Mouse (Mus musculus): ENCODE measurements around the gene Areg.

Areg gene

DNA sequence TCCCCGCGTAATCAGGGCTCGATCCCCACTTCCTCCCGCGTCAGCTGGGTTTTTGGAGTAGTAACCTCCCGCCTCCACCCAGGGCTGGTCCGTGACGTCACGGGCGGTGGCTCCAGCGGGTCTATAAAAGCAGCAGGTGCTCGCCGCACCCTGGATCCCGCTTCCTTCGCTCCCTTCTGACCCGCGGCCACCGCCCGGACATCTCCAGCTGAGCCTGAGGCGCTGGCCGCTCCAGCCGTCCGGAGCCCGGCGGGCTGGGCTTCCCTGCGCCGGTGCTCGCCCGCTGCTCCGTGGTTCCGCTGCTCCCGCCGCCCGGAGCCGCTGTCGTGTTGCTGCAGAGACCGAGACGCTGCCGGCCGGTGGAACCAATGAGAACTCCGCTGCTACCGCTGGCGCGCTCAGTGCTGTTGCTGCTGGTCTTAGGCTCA lies at the start of gene Areg:
Areg (plus strand) TSS at position 154 of the 428 bp plus-strand sequence.
- no peak for DNase-seq (ENCODE audit: low read depth in 2 of 2, low spot score in 2 of 2)

DNA sequence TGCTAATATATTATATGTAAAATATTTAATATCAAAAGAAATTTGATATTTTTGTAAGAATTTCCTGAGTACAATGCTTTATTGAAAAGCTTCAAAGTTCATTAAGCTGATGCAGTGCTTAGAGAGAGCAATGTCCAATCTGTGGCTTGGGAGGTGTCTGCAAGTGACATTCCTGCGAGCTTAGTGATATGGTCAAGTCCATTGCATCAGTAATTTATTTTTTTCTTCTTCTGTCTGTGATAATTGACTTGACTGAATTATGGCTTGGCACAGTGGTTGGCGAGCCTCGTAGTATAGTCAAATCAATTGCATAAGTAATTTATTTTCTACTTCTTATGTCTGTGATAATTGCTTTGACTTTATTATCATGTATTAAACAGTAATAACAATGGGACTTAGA lies 49.1 kb upstream of the Areg start:
- DNase-seq (ENCODE audit: low read depth in 2 of 2, low spot score in 2 of 2), result no peak

DNA sequence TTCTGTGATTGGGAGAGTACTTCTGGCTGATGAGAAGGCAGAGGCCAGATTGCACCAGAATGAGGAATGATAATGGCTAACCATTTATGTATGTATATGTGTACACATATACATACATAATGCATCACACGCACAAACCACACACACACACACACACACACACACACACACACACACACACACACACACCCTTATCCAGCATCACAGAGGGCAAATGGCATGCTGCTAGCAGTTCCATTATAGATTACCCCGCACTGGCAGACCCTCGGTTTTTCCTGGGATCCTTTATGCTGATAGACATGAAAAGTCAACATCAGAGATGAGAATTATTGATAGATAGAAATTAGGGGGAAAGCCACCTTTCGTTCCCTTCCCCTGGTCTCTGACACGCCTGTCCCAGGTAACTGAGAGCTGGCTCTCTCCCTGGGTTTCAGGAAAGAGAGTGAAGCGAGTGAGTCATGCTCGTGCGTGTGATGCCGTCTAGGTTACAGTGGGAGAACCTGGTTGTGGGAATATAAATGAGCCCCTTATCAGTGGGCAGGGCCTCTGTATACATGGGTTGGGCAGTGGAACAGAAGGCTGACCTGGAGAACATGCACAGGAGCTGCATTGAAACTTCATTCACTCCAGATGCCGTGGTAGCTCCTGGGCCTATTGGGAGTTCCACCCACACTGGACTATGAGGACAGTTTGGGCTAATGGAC lies 41.3 kb upstream of the Areg start:
- DNase-seq (ENCODE audit: low read depth in 2 of 2, low spot score in 2 of 2), result no peak

DNA sequence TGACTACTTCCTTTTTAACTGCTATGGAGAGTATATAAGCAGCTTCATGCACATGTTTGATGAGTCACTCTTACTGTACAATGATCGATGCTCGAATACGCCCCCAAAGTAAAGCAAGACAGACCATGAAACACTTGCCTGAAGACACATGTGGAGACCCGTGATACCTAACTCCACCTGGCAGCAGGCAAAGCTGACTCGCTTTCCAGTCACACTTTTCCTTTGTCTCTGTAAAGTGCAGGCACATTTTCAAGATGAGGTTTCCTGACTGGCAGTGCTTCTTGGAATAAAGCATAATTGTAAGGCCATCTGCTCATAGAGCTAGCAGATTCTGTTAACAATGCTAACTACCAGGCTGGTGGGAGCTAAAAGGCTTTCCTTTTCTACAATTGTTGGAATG lies 37.7 kb upstream of the Areg start:
- DNase-seq (ENCODE audit: low read depth in 2 of 2, low spot score in 2 of 2), result no peak

DNA sequence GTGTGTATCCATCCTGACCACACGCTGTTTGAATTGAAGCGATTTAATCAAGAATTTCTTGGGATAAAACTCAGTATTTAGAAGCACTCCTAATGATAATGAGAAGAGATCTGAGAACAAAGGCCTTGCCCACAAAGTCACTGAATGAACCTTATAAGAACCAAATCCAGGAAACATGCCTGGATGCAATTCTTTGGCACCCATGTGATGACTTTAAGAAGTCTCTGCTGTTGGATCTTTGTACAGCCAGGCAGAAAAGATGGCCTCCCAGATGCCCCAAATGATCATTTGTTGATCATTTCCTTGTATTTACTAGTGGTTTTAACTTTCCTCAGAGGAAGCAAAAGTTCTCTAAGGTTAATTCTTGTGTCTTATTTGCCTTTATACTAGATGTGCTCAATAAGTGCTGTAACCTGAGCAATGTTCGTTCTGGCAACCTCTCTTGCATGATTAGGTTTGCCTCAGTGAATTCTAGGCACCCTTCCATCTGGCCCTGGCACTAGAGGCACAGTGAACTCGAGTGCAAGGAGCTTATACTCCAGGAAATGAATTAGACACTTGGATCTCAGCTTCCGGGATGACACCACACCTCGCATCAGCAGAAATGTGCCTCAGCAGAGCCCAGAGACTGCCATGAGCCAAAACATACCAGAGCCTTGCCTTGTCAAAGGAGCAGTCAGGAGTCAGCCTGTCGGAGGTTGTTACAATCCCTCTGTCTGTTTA lies 35.3 kb upstream of the Areg start:
- DNase-seq (ENCODE audit: low read depth in 2 of 2, low spot score in 2 of 2), result no peak

DNA sequence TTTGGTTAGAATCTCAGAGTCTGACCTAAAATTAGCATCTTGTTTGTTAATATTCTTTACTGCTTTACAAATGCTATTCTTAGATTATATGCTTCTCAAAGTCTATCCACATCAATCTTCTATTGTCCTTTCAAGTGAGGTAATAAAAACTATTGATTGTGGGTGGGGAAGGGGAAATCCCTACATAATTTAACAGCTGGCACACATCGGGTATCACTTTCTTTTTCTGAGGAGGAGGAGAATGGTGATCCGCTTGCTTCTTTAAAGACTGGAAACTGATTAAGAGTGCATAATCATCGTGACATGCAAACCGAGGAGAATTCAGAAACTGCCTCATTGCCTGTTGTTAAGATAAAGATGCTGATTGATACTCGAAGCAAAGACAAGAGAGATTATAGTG lies 33.2 kb upstream of the Areg start:
- no peak for DNase-seq (ENCODE audit: low read depth in 2 of 2, low spot score in 2 of 2)

DNA sequence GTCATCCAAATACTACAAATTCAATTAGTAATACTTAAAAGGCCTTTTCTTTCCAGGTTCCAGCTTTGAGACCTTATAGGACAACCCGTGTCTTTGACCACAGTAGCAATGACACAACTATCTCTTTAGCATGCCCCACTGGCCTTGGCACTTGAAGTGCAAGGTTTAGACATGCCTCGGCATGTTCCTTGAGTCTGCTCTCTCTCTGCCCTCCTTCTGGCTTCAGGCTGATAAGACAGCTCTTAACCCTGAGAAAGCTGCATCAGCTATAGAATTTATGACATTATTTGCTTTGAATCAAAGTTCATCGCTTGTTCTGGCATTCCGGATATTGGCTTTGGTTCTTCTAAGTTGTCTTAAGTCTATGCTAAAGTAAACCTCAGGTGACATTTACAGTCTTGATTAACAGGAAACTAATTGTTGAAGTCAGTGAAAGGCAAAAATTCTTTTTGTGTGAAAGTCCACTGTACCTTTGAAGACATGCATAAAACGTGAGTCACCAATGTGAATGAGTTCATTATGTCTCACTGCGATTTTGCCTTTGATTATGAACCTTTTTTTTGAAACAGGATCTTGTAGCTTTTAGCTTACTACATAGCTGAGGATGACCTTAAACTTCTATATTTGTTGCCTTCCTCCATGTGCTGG lies 29.3 kb upstream of the Areg start:
- DNase-seq (ENCODE audit: low read depth in 2 of 2, low spot score in 2 of 2), result no peak

DNA sequence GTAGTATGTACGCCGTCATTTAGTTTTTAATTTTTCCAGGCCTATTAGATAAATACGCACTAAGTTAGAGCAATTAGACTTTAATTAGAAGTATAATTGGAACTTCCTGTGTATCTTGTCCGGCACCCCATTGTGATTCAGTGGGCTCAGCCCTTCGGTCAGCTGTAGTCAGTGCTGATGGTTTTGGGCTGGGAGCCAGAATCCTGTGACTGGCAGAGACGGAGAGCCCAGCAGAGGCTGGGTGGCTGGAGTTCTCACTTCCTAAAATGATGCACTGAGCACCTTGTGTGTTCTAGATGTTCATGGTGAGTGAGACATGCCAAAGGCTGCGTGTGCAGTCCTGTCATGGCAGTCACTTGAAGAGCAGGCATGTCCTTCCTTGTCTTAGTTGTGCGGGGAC lies 28.4 kb upstream of the Areg start:
- DNase-seq (ENCODE audit: low read depth in 2 of 2, low spot score in 2 of 2), result no peak

DNA sequence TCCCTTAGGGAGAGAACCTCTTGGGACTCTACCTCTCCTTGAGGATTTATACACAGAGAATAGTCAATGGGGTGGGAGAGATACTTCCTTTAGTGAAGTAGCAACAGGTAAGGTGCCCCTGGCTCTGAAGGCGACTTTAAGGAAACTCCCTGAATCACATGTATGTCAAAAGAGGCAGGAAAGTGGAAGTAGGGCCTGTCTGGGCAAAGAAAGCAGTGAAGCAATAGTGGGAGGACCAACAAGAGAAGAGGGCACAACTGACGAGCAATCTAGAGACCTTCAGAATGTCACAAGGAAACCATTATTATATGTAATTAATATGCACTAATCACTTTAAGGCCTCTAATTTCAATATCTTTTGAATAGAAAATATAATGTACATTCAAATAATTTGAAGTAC lies 25.4 kb upstream of the Areg start:
- no peak for DNase-seq (ENCODE audit: low read depth in 2 of 2, low spot score in 2 of 2)

DNA sequence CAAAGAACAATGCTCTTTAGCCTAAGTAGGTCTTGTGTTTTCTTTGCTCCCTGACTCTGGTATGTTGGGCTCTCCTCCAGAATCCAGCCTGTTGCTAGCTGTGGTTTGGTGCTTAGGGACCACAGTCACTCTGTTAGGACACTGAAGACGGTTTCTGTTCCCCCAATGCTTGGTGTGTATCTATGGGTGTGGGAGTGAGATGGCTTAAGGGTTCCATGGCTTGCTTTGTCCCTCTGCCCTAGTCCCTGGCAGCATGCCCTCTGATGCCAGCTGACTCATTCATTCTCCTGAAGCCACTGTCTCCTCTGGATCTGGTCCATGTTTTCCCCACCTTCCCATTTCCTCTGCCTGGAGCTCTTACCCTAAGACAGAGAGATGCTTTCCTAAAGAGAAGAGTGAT lies 24.8 kb upstream of the Areg start:
- DNase-seq (ENCODE audit: low read depth in 2 of 2, low spot score in 2 of 2), result no peak

DNA sequence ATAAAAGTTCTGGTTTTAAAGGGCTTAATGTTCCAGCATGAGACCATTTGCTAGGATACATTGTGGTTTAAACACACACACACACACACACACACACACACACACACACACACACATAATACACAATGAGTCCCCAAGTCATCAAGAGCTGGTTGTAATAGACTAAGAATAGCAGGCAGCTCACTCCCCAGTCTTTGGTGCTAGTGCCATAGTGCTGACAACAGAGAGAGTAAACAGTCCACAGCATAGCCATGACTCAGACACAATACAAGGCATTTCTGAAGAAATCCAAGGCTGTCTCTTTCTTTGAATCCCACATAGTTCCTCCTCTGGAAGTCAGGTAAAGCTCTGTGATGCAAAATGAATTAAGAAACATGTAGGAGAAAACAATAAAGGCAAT lies 20.8 kb upstream of the Areg start:
- DNase-seq (ENCODE audit: low read depth in 2 of 2, low spot score in 2 of 2), result no peak

DNA sequence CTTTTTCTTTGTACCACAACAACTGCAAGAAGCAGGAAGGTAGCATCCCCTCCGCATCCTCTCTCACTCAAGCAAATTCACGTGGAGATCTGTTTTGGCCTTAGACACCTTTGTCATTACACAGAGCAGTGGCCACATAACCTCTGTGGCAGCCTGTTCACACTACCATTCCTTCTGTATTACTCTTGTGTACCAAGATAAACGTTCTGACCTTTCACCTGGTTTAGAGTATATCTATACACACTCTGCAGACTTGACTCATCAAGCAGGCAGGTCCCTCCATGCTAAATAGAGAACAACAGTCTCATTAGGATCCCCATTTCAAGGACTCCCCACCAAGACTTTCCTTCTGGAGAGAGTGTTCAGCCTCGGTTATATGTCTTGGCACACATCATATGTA lies 16.0 kb upstream of the Areg start:
- DNase-seq (ENCODE audit: low read depth in 2 of 2, low spot score in 2 of 2), result no peak

DNA sequence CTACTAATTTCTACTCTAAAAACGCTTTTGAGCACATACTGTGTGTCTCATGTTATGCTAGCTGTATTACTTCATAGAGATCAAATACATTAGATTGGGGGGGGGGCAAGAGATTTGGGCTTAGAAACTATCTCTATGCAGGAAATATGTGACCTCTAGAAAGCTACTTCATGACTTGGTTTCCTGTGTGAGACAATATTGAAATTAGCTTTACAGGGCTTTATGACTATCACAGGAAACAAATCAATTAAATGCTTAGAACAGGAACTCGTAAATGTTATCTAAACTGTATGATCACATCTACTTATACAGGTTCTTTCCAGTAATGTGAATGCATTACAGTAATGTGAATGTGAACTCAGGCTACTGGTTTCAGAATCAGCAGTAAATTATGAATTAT lies 15.3 kb upstream of the Areg start:
- DNase-seq (ENCODE audit: low read depth in 2 of 2, low spot score in 2 of 2), result no peak

DNA sequence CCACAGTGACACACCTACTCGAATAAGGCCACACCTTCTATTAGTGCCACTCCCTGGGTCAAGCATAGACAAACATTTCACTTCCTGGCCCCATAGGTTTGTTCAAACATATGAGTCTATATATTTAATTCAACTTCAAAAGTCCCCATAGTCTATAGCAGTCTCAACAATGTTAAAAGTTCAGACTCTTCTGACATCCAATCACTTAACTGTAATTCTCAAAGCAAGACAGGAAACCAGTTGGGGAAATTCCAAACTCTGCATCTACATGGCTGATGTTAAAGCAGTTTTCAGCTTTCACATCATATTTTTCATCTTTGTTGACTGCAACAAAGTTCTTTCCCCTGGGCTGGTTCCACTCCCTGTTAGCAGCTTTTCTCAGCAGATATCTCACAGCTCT lies 12.8 kb upstream of the Areg start:
- DNase-seq (ENCODE audit: low read depth in 2 of 2, low spot score in 2 of 2), result no peak

DNA sequence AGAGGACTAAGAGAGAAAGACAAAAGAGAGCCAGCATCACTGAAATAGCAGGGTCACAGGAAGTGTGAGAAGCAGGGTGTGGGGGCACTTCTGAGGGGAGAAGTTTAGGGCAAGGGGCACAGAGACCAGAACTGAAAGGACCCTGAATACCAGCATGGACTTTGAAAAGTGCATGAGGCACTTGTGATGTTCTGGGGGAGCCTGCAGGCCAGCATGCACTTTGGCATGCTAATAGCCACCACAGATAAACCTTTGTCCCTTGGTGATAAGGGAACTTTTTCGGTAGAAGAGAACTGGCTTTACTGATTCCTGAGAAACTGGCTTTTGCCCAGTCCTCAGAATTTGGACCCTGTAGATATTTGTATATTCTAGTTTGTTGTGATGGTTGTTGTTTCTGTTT lies 4.4 kb upstream of the Areg start:
- DNase-seq (ENCODE audit: low read depth in 2 of 2, low spot score in 2 of 2), result no peak

DNA sequence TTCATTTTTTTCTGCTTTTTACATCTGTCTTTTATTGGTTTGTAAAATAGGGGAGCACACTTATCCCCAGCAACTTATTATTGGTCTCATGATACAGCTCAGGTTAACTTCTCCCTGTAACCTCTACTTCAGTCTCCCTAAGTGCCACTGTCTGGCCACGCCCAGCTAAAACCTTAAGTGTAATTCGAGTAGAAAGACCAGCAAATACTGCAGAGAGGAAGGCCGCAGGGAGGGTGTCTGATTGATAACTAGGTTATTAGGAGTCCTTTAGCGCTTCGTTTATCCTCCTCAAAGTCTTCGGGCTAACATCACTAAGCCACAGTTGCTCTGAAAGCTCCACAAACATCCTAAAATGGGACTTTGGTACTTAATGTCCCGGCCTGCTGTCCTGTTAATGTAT lies 429 bp upstream of the Areg start:
- no peak for DNase-seq (ENCODE audit: low read depth in 2 of 2, low spot score in 2 of 2)

DNA sequence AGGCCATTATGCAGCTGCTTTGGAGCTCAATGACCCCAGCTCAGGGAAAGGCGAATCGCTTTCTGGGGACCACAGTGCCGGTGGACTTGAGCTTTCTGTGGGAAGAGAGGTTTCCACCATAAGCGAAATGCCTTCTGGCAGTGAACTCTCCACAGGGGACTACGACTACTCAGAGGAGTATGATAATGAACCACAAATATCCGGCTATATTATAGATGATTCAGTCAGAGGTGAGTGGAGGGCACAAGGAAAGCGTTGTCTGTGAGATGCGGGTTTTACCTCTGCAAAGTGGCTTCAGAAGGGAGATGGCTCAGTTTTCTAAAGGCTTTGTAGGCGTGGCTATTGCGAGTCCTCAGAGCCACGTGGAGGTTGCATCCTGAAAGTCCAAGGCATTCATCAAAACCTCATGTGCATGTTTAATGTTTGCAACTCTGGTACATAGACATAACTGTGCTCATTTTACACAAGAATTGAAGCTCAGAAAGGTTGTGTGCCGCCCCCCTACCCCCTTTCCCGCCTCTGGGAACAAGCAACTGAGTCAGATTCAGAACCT lies 1.6 kb downstream of the Areg start:
- no peak for DNase-seq (ENCODE audit: low read depth in 2 of 2, low spot score in 2 of 2)

DNA sequence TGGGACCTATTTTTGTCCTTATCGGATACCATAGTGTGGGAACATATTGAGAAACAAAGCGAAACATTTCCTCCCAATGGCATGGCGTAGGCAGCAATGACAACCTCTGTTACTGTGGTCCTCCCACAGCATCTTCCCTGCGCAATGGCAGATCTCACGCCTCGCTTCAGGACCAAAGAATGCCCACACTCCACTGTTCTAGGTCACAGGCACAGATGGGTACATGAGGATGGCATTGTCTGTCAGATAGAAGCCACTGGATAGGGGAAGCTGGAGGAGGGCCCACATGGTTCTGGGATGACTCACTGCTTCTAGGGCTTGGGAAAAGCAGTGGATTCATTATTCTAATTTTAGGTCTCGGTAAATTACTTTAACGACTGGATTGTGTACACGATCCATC lies 5.6 kb downstream of the Areg start:
- no peak for DNase-seq (ENCODE audit: low read depth in 2 of 2, low spot score in 2 of 2)

DNA sequence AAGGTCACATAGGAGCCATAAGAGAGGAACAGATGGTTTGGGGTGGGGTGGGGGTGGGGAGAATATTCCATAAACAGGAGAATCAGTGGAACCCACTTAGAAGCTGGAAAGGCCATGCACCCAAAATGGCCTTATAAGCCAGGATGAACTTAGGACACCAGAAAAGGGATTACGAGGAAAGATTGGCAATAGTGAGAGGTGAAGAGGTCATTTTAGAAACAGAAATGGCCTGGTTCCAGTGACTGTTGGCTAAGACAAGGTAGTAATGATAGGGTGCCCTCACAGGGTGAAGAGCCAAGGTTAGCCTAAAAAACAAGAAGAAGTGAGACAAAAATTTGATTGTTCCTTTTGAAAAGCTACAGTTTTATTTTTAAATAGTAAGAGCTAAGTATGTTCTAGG lies 7.6 kb downstream of the Areg start:
- no peak for DNase-seq (ENCODE audit: low read depth in 2 of 2, low spot score in 2 of 2)

DNA sequence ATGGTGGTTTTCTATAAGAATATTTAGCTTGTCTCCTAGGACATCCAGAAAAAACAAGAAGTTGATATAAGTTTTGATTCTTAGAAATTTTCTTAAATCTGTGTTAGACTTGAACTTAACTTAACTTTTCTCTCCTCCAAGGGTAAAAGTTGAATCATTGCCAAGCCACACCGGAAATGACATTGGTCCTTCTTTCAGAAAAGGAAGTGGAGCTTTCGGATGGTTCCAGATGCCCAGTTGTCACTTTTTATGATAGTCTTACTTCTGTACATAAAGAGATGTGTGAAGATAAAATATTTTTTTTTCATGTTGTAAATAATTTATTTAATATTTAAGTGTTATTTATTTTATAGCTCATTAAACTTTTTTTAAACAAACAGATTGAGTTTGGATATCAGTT lies 8.7 kb downstream of the Areg start:
- no peak for DNase-seq (ENCODE audit: low read depth in 2 of 2, low spot score in 2 of 2)

DNA sequence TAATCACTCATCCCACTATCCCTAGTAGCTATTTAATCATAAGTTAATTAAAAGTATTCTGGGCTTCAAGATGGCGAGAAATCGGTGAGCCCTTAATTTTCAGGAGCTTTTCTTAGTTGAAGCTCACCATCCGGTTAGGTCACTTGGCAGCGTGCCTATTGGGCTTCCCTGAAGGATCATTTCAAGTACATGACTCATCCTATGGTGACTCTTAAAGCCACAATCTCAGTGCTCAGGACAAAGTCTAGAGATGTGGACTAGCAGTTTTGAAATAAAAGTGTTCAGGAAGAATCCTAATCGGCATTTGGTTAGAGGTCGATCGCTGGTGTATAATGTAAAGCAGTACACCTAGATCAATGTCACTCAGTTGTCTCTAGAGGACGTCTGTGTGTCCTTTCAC lies 17.3 kb downstream of the Areg start:
- DNase-seq (ENCODE audit: low read depth in 2 of 2, low spot score in 2 of 2), result no peak

DNA sequence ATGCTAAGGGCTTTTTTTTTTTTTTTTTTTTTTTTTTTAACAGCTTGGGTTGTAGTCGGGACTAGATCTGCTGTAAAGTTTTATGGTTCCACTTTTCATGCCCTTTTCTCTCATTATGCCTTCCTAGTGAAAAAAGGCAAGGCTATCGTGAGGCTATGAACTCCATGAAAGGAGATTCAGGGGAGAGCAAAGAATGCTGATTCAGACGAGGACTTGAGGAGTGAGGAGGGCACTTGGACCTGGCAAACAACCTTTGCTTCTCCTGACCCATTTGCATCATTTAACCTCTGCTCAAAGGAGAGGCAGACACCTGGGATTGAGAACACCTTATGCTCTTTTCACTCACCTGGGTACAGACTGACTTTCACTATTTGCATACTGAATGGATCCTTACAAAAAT lies 17.8 kb downstream of the Areg start:
- DNase-seq (ENCODE audit: low read depth in 2 of 2, low spot score in 2 of 2), result no peak
